Mouse (Mus musculus) CH12.LX (cell line): Measurements from ENCODE around the gene Borcs7.

ENCODE experiments used
- CTCF ChIP-seq, 2 experiments: IDR thresholded peaks in 1 of 2; conservative IDR thresholded peaks in 1 of 2; 2 replicates each; pipeline ENCODE4 v1.5.1; 2011 to 2012; ENCODE audit warnings: low read depth in 2 of 2, low read length in 2 of 2, improper control_type of control experiment in 1 of 2, inconsistent platforms in 1 of 2, mild to moderate bottlenecking in 1 of 2, moderate library complexity in 1 of 2
- EP300 ChIP-seq: IDR thresholded peaks from 2 replicates; pipeline ENCODE4 v1.6.1; 2011; ENCODE audit warnings: low read length, improper control_type of control experiment

DNA sequence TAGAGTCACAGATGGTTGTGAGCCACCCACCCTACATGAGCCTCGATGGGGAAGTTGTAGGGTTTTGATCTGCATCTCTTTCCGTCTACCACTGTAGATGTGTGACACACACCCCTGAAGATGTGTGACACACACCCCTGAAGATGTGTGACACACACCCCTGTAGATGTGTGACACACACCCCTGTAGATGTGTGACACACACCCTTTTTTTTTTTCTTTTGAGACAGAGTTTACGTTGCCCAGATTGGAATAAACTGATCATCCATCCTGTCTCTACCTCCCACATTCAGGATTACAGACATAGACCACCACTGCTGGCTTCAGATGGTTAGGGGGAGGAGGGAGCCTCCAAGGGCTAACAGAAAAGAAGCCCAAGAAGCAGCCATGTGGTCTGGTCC is 39.2 kb downstream of the Borcs7 start:
- TF ChIP-seq EP300 (no peak), CTCF (conservative IDR thresholded peaks at IDR 0.05 in 1 of 2, IDR thresholded peaks at IDR 0.05 in 1 of 2; ENCODE audit: low read depth in 2 of 2, low read length in 2 of 2) (no peak)
